1 mouse cellular context compared by ENCODE assay signal in genomic region chr5:139832125-139832524, GRCm38 (mm10).
TF ChIP-seq lines count a peak whose summit lies in the region.

No protein-coding gene starts in this region.

TF ChIP-seq in MEL, 35 proteins besides CTCF, POLR2A, EP300 and RAD21:
- TF ChIP-seq GATA1 (IDR thresholded peaks at IDR 0.05; ENCODE audit: low read depth, low read length) (peak; percentile 91), MYC (IDR thresholded peaks at IDR 0.05; ENCODE audit: low read depth, low read length) (peak; percentile 85), CHD1 (IDR thresholded peaks at IDR 0.05; ENCODE audit: low read depth, low read length) (no peak), ETS1 (IDR thresholded peaks at IDR 0.05; ENCODE audit: low read depth, low read length) (peak; percentile 73; the same call in 1 of the 2 replicates), TBP (IDR thresholded peaks at IDR 0.05; ENCODE audit: low read depth, low read length) (peak; percentile 75), MXI1 (IDR thresholded peaks at IDR 0.05; ENCODE audit: low read depth, low read length) (peak; percentile 85), MAFK (IDR thresholded peaks at IDR 0.05; ENCODE audit: borderline replicate concordance, low read depth, low read length) (no peak), GABPA (IDR thresholded peaks at IDR 0.05; ENCODE audit: low read depth, low read length) (no peak), KAT2A (conservative IDR thresholded peaks at IDR 0.05; ENCODE audit: low read depth, low read length) (no peak), USF1 (IDR thresholded peaks at IDR 0.05; ENCODE audit: low read depth, low read length) (no peak), TAL1 (IDR thresholded peaks at IDR 0.05; ENCODE audit: low read length) (peak; percentile 21; the same call in 1 of the 2 replicates), POLR2AphosphoS5 (IDR thresholded peaks at IDR 0.05; ENCODE audit: borderline replicate concordance, low read depth, low read length) (no peak), CHD2 (IDR thresholded peaks at IDR 0.05; ENCODE audit: low read length) (no peak), JUND (IDR thresholded peaks at IDR 0.05; ENCODE audit: low read depth, low read length) (no peak), SMC3 (IDR thresholded peaks at IDR 0.05; ENCODE audit: low read depth, low read length) (no peak), USF2 (IDR thresholded peaks at IDR 0.05; ENCODE audit: borderline replicate concordance in 1 of 2, insufficient read depth in 1 of 2, low read depth in 1 of 2, low read length in 2 of 2) (no peak), NRF1 (IDR thresholded peaks at IDR 0.05; ENCODE audit: insufficient read depth, low read depth, low read length, poor library complexity, severe bottlenecking) (no peak), NELFE (IDR thresholded peaks at IDR 0.05; ENCODE audit: low read depth, low read length) (0 out of 2 replicates have a peak, but pooled peaks have one; percentile 29), MAZ (IDR thresholded peaks at IDR 0.05; ENCODE audit: low read depth, low read length) (no peak), UBTF (IDR thresholded peaks at IDR 0.05; ENCODE audit: borderline replicate concordance, insufficient read depth, low read depth, low read length) (no peak), E2F4 (IDR thresholded peaks at IDR 0.05; ENCODE audit: borderline replicate concordance, low read depth, low read length) (no peak), RCOR1 (IDR thresholded peaks at IDR 0.05; ENCODE audit: low read depth, low read length) (no peak), ELF1 (IDR thresholded peaks at IDR 0.05; ENCODE audit: low read depth, low read length) (peak; percentile 75), MAX (IDR thresholded peaks at IDR 0.05; ENCODE audit: low read length) (peak; percentile 81), POLR2AphosphoS2 (IDR thresholded peaks at IDR 0.05; ENCODE audit: low read length) (no peak), MEF2A (IDR thresholded peaks at IDR 0.05; ENCODE audit: extremely low read depth, insufficient replicate concordance, low read depth, low read length, poor library complexity, severe bottlenecking) (no peak), MYB (IDR thresholded peaks at IDR 0.05; ENCODE audit: low read depth, low read length) (no peak), ZKSCAN1 (IDR thresholded peaks at IDR 0.05; ENCODE audit: low read depth, low read length) (no peak), HCFC1 (IDR thresholded peaks at IDR 0.05; ENCODE audit: low read depth, low read length) (peak; percentile 49; the same call in 1 of the 2 replicates), ZNF384 (IDR thresholded peaks at IDR 0.05; ENCODE audit: low read depth, low read length) (no peak), SIN3A (IDR thresholded peaks at IDR 0.05; ENCODE audit: low read length) (peak; percentile 81), BHLHE40 (IDR thresholded peaks at IDR 0.05; ENCODE audit: borderline replicate concordance, low read depth, low read length) (peak; percentile 95), ZC3H11A (IDR thresholded peaks at IDR 0.05; ENCODE audit: low read depth, low read length) (no peak), ZMIZ1 (IDR thresholded peaks at IDR 0.05; ENCODE audit: low read depth, low read length) (no peak), TCF12 (IDR thresholded peaks at IDR 0.05; ENCODE audit: low read depth, low read length) (0 out of 2 replicates have a peak, but pooled peaks have one; percentile 24)
